Mouse (Mus musculus): Measurements from ENCODE around the gene Fli1. TPM values are rescaled to one million over a fixed set of nuclear protein-coding genes. Genes with fewer than 3 reads are reported as not detected.

Fli1 gene
- total and polyA plus RNA-seq, 3 experiments = 13.8 to 171 (median 24.3) TPM

- no peaks in the 10 kb centered on the region for H3K79me2 ChIP-seq (ENCODE audit: control insufficient read depth, insufficient read depth, low read length, poor library complexity)
- no peak overlapping the region for H3K9ac ChIP-seq (ENCODE audit: control insufficient read depth, low read depth, low read length, poor library complexity, severe bottlenecking)
- no peaks in the 10 kb centered on the region; a peak in 1 of 4 replicates for H3K27me3 ChIP-seq (ENCODE audit: control insufficient read depth in 1 of 2, insufficient read depth in 2 of 2, low read length in 2 of 2)
- no peak for DNase-seq (ENCODE audit: low read depth, low spot score)
- TF ChIP-seq USF1 (IDR thresholded peaks at IDR 0.05; ENCODE audit: low read depth, low read length) (no peak), RAD21 (IDR thresholded peaks at IDR 0.05; ENCODE audit: low read depth, low read length) (no peak), SMC3 (IDR thresholded peaks at IDR 0.05; ENCODE audit: low read depth, low read length) (no peak), ZKSCAN1 (IDR thresholded peaks at IDR 0.05; ENCODE audit: low read depth, low read length) (no peak), JUND (IDR thresholded peaks at IDR 0.05; ENCODE audit: low read depth, low read length) (no peak), MAX (IDR thresholded peaks at IDR 0.05; ENCODE audit: low read length) (no peak), GATA1 (IDR thresholded peaks at IDR 0.05; ENCODE audit: low read depth, low read length) (no peak), TBP (IDR thresholded peaks at IDR 0.05; ENCODE audit: low read depth, low read length) (no peak), POLR2A (IDR thresholded peaks at IDR 0.05; ENCODE audit: control insufficient read depth in 1 of 2, insufficient read depth in 1 of 2, low read depth in 1 of 2, low read length in 2 of 2, poor library complexity in 1 of 2) (no peak), ZNF384 (IDR thresholded peaks at IDR 0.05; ENCODE audit: low read depth, low read length) (no peak), TCF12 (IDR thresholded peaks at IDR 0.05; ENCODE audit: low read depth, low read length) (no peak), NELFE (IDR thresholded peaks at IDR 0.05; ENCODE audit: low read depth, low read length) (no peak), HCFC1 (IDR thresholded peaks at IDR 0.05; ENCODE audit: low read depth, low read length) (no peak), MXI1 (IDR thresholded peaks at IDR 0.05; ENCODE audit: low read depth, low read length) (no peak)
- H3K27ac ChIP-seq (ENCODE audit: control insufficient read depth, low read depth, low read length) = no peak overlapping the region
- H3K4me3 ChIP-seq (ENCODE audit: control insufficient read depth in 1 of 2, insufficient read depth in 1 of 2, low read depth in 2 of 2, low read length in 2 of 2) = no peak overlapping the region
- H3K4me1 ChIP-seq (ENCODE audit: control insufficient read depth in 1 of 2, insufficient read depth in 2 of 2, low read length in 2 of 2) = no peaks in the 10 kb centered on the region
- no peaks in the 10 kb centered on the region for H3K9me3 ChIP-seq (replicated peaks; ENCODE audit: insufficient read depth, low read length)
- no peaks in the 10 kb centered on the region for H3K36me3 ChIP-seq (ENCODE audit: control insufficient read depth in 1 of 2, insufficient read depth in 2 of 2, low read length in 2 of 2)
Measured at GRCm38 (mm10) chr9:32409060-32409961, 133.3 kb downstream of the Fli1 start.

GRCm38 (mm10) chr9:32408730-32409059 is 134.0 kb downstream of the Fli1 start:
- H3K27me3 ChIP-seq (ENCODE audit: control insufficient read depth in 1 of 2, insufficient read depth in 2 of 2, low read length in 2 of 2) = no peaks in the 10 kb centered on the region; a peak in 1 of 4 replicates
- H3K27ac ChIP-seq (ENCODE audit: control insufficient read depth, low read depth, low read length) = no peak overlapping the region
- no peaks in the 10 kb centered on the region for H3K9me3 ChIP-seq (replicated peaks; ENCODE audit: insufficient read depth, low read length)
- H3K79me2 ChIP-seq (ENCODE audit: control insufficient read depth, insufficient read depth, low read length, poor library complexity) = no peaks in the 10 kb centered on the region
- H3K4me1 ChIP-seq (ENCODE audit: control insufficient read depth in 1 of 2, insufficient read depth in 2 of 2, low read length in 2 of 2) = no peaks in the 10 kb centered on the region
- H3K9ac ChIP-seq (ENCODE audit: control insufficient read depth, low read depth, low read length, poor library complexity, severe bottlenecking) = no peak overlapping the region
- DNase-seq (ENCODE audit: low read depth, low spot score) = no peak
- no peaks in the 10 kb centered on the region for H3K36me3 ChIP-seq (ENCODE audit: control insufficient read depth in 1 of 2, insufficient read depth in 2 of 2, low read length in 2 of 2)
- TF ChIP-seq MYC (IDR thresholded peaks at IDR 0.05; ENCODE audit: low read depth, low read length) (no peak), POLR2A (IDR thresholded peaks at IDR 0.05; ENCODE audit: control insufficient read depth in 1 of 2, insufficient read depth in 1 of 2, low read depth in 1 of 2, low read length in 2 of 2, poor library complexity in 1 of 2) (no peak), ELF1 (IDR thresholded peaks at IDR 0.05; ENCODE audit: low read depth, low read length) (no peak), EP300 (IDR thresholded peaks at IDR 0.05; ENCODE audit: low read depth in 1 of 2, low read length in 2 of 2) (no peak), MAX (IDR thresholded peaks at IDR 0.05; ENCODE audit: low read length) (no peak), MEF2A (IDR thresholded peaks at IDR 0.05; ENCODE audit: extremely low read depth, insufficient replicate concordance, low read depth, low read length, poor library complexity, severe bottlenecking) (no peak), MAZ (IDR thresholded peaks at IDR 0.05; ENCODE audit: low read depth, low read length) (no peak), POLR2AphosphoS2 (IDR thresholded peaks at IDR 0.05; ENCODE audit: low read length) (no peak), USF1 (IDR thresholded peaks at IDR 0.05; ENCODE audit: low read depth, low read length) (no peak), NELFE (IDR thresholded peaks at IDR 0.05; ENCODE audit: low read depth, low read length) (no peak), HCFC1 (IDR thresholded peaks at IDR 0.05; ENCODE audit: low read depth, low read length) (no peak), ZKSCAN1 (IDR thresholded peaks at IDR 0.05; ENCODE audit: low read depth, low read length) (no peak), KAT2A (conservative IDR thresholded peaks at IDR 0.05; ENCODE audit: low read depth, low read length) (no peak), USF2 (IDR thresholded peaks at IDR 0.05; ENCODE audit: borderline replicate concordance in 1 of 2, insufficient read depth in 1 of 2, low read depth in 1 of 2, low read length in 2 of 2) (no peak)
- H3K4me3 ChIP-seq (ENCODE audit: control insufficient read depth in 1 of 2, insufficient read depth in 1 of 2, low read depth in 2 of 2, low read length in 2 of 2) = no peak overlapping the region
